Mouse (Mus musculus) liver, postnatal 0 days (tissue): ENCODE data around the gene Mlf2. TPM values are rescaled to one million over a fixed set of nuclear protein-coding genes. Genes with fewer than 3 reads are reported as not detected.

Experiments
- ATAC-seq: fragments of 200-750 bp; cut with Nextera tagmentation; 2 replicates; pipeline ENCODE4 v1.8.0; 2017; ENCODE audit warnings: mild to moderate bottlenecking, moderate library complexity
- DNase-seq: peaks from one replicate; pipeline ENCODE4 v3.0.0-alpha.2; 2016
- H3K27ac ChIP-seq: fragments of 300-500 bp; sonication (generic); 2 replicates; pipeline ENCODE4 v1.5.1; 2014; ENCODE audit warnings: antibody characterized with exemption, moderate library complexity, mild to moderate bottlenecking, low read depth
- H3K27me3 ChIP-seq: fragments of 300-500 bp; sonication (generic); 2 replicates; pipeline ENCODE4 v1.6.1; 2014; ENCODE audit warnings: low read length, control low read depth, mixed read lengths; ENCODE audit not compliant: insufficient read depth
- H3K36me3 ChIP-seq: fragments of 300-500 bp; sonication (generic); replicated peaks from 2 replicates; pipeline ENCODE4 v1.6.1; 2014; ENCODE audit warnings: mild to moderate bottlenecking, control low read depth, low read length, moderate library complexity, mixed read lengths; ENCODE audit not compliant: insufficient read depth
- H3K4me1 ChIP-seq: fragments of 300-500 bp; sonication (generic); 2 replicates; pipeline ENCODE4 v1.6.1; 2014; ENCODE audit warnings: antibody characterized with exemption, mild to moderate bottlenecking, control low read depth; ENCODE audit not compliant: insufficient read depth
- H3K4me2 ChIP-seq: fragments of 300-500 bp; sonication (generic); 2 replicates; pipeline ENCODE4 v1.6.1; 2014; ENCODE audit warnings: low read depth, mild to moderate bottlenecking, low read length, moderate library complexity, mixed read lengths
- H3K4me3 ChIP-seq: fragments of 300-500 bp; sonication (generic); 2 replicates; pipeline ENCODE4 v1.5.1; 2014; ENCODE audit warnings: low read depth, low read length
- H3K9ac ChIP-seq: fragments of 300-500 bp; sonication (generic); replicated peaks from 2 replicates; pipeline ENCODE4 v1.6.1; 2014; ENCODE audit warnings: mild to moderate bottlenecking, moderate library complexity
- H3K9me3 ChIP-seq: fragments of 300-500 bp; sonication (generic); 2 replicates; pipeline ENCODE4 v1.6.1; 2016; ENCODE audit warnings: mild to moderate bottlenecking, control low read depth, low read length, mixed read lengths
- CTCF ChIP-seq: sonication (generic); IDR thresholded peaks from 2 replicates; pipeline ENCODE4 v1.5.1; 2016; ENCODE audit warnings: antibody characterized with exemption, low read depth
- EP300 ChIP-seq: IDR thresholded peaks from 2 replicates; pipeline ENCODE4 v1.6.1; 2016; ENCODE audit warnings: antibody characterized with exemption, low read depth, mild to moderate bottlenecking
- WGBS: fragments of 180-500 bp; shearing (Covaris S2); extraction: QIAGEN DNeasy Blood & Tissue Kit; methylation state at CpG from one replicate; pipeline ENCODE4 v1.1.7; 2014; ENCODE audit not compliant: insufficient replicate concordance; 5-methylcytosine and 5-hydroxymethylcytosine counted together
- polyA plus RNA-seq: library from polyadenylated mRNA; unstranded; fragments of >200 nt; fragmentation: Nextera tagmentation; extraction: Ambion mirVana; gene quantifications from 2 replicates; pipeline ENCODE4 v1.2.1, GENCODE M21; 2015

The Mlf2 gene
- polyA plus RNA-seq, 1 experiment from 2014 or later: 119 TPM

DNA sequence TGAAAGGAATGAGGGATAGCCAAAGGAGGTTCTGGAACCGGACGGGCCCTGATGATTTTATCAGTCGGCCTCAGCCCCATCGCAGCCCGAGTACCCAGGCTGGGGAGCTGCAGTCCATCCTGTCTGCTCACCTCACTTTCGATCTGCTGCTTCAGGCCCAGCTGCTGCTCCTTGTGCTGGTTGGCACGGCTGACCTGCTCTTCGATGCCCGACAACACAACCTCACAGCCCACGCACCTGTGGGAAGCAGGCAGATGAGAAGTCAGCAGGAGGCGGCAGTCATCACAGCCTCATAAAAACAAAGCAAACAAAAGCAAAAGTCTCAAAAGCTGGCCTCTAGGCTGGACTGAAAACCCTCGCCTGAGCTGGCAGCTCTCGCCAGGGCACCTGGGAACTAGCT, 28.8 kb downstream of the Mlf2 start:
- Histone ChIP-seq H3K4me2 (no peak overlapping the region), H3K9me3 (no peaks in the 10 kb centered on the region), H3K36me3 (peaks cover 40% of the 10 kb centered on the region), H3K4me3 (no peak overlapping the region), H3K27ac (no peak overlapping the region), H3K4me1 (peaks cover 8% of the 10 kb centered on the region), H3K27me3 (no peaks in the 10 kb centered on the region), H3K9ac (no peak overlapping the region)
- TF ChIP-seq EP300 (no peak), CTCF (no peak)
- DNase-seq: no peak
- no peak for ATAC-seq
- 90% methylated on average over 13 of the region's 13 CpGs for WGBS

DNA sequence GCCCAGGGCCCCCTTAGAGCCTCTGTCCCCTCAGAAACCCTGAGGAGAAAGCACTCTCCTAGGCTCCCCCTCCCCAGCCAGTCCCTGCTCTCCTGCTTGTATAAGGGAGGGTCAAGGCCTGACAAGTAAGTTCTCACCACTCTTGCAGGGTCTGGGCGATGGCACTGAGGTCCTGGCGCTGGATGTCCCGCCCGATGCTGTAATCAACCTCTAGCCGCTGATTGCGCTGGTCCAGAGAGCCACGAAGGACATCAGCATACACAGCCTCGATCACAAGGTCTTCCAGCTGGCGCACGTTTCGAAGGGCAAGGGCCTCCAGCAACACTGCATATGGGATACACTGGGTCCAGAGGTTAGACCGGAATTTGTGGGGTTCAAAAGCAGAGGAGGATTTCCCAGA, 29.8 kb downstream of the Mlf2 start:
- Histone ChIP-seq H3K9ac (no peak overlapping the region), H3K36me3 (peaks cover 39% of the 10 kb centered on the region), H3K27me3 (no peaks in the 10 kb centered on the region), H3K9me3 (no peaks in the 10 kb centered on the region), H3K4me1 (peaks cover 13% of the 10 kb centered on the region), H3K4me3 (no peak overlapping the region), H3K4me2 (no peak overlapping the region), H3K27ac (no peak overlapping the region)
- TF ChIP-seq CTCF (no peak), EP300 (no peak)
- DNase-seq: no peak
- 86% methylated on average over 12 of the region's 12 CpGs for WGBS
- no peak for ATAC-seq

DNA sequence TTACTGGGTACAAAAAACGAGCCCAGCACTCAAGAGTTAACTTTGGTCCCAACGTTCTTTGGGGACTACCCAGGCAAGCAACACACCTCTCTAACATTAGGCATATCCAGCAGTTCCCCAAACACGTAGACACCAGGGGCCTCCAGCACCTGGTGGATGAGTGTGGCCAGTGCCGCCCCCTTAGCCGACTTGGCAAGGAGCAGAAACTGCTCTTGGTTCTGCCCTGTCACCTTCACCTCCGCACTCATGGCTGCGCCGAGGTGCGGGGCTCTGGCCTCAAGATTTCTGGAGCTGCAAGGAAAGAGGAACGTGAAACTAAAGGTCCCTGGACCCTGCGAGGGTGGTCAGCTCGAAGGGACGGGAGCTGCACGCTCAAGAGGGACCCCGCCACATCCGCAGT, 33.5 kb downstream of the Mlf2 start:
- Histone ChIP-seq H3K9me3 (no peaks in the 10 kb centered on the region), H3K4me1 (peaks cover 20% of the 10 kb centered on the region), H3K36me3 (peaks cover 27% of the 10 kb centered on the region), H3K9ac (peak overlapping the region; percentile 76), H3K4me2 (peak overlapping the region; percentile 79), H3K4me3 (peak overlapping the region; percentile 80), H3K27me3 (no peaks in the 10 kb centered on the region), H3K27ac (peak overlapping the region; percentile 90)
- TF ChIP-seq CTCF (no peak), EP300 (no peak)
- DNase-seq (no peak), ATAC-seq (peak; percentile 7; the same call in 1 of the 2 replicates)
- 20% methylated on average over 16 of the region's 16 CpGs for WGBS

DNA sequence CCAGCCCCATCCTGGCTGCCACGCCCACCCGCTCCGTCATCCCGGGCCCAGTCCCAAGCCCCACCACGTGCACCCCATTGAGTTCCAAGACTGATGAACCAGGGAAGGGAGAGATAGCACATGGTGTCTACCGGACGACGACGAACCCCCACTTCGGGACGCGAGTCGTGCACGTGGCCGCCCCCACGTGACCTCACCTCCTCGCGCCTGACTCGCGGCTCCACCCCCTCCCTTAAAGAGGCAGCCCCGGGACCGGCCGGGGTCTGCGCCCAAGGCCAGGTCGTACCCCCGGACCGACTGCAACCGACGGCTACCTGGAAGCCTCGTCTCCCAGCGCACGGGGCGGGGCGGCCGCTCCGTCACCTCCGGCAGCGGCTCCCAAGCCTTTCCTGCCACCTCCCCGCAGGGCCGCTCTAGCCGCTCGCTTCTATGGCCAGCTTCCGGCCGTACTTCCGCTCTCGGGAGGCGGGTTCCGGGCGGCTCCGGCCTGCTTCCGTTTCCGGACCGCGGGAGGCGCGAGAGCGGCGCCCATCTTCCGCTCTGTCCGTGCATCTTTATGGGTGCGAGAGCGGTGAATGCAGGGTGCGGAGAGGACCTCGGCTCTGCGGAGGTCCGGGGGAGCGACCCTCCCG, 34.0 kb downstream of the Mlf2 start, which contains the start of gene Cops7a:
TSS of gene Cops7a (minus strand) at position 451 of the 632 bp plus-strand sequence.
- peak within 1 kb of the TSS; percentile 79 for H3K4me2 ChIP-seq
- no peaks in the 10 kb centered on the region for H3K27me3 ChIP-seq
- peak within 1 kb of the TSS; percentile 90 for H3K27ac ChIP-seq
- H3K4me1 ChIP-seq: peaks cover 20% of the 10 kb centered on the region
- H3K4me3 ChIP-seq: peak within 1 kb of the TSS; percentile 80
- DNase-seq (peak; percentile 97), ATAC-seq (peak; percentile 96)
- H3K9ac ChIP-seq: peak within 1 kb of the TSS; percentile 76
- TF ChIP-seq CTCF (no peak; the same call in 1 of the 2 replicates), EP300 (peak; percentile 65; the same call in 1 of the 2 replicates)
- no peaks in the 10 kb centered on the region for H3K9me3 ChIP-seq
- peaks cover 22% of the 10 kb centered on the region for H3K36me3 ChIP-seq
- under 1% methylated on average over 55 of the region's 68 CpGs for WGBS

DNA sequence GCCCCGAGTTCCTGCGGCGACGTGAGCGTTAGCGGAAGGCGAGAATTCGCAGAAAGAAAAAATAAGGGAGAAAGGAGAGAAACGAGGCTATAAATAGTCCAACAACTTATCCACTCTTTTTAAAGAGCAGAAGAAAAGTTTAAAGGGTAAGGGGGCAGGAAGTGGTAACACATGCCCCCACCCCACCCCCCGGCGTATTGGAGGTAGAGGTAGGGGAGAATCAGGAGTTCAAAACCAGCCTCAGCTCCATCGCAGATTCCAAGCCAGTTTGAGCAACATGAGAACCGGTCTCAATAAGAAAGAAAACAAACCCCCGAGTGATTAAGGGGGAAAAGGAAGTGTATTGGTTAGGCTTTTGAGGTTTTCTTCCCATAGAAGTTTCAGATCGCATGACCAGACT, 34.6 kb downstream of the Mlf2 start:
- Histone ChIP-seq H3K27ac (peak overlapping the region; percentile 90), H3K4me1 (peaks cover 20% of the 10 kb centered on the region), H3K4me2 (peak overlapping the region; percentile 79), H3K36me3 (peaks cover 17% of the 10 kb centered on the region), H3K27me3 (no peaks in the 10 kb centered on the region), H3K9me3 (no peaks in the 10 kb centered on the region), H3K9ac (peak overlapping the region; percentile 76), H3K4me3 (peak overlapping the region; percentile 80)
- TF ChIP-seq EP300 (no peak), CTCF (no peak)
- no peak for DNase-seq
- WGBS: 5% methylated on average over 15 of the region's 15 CpGs
- ATAC-seq: no peak

DNA sequence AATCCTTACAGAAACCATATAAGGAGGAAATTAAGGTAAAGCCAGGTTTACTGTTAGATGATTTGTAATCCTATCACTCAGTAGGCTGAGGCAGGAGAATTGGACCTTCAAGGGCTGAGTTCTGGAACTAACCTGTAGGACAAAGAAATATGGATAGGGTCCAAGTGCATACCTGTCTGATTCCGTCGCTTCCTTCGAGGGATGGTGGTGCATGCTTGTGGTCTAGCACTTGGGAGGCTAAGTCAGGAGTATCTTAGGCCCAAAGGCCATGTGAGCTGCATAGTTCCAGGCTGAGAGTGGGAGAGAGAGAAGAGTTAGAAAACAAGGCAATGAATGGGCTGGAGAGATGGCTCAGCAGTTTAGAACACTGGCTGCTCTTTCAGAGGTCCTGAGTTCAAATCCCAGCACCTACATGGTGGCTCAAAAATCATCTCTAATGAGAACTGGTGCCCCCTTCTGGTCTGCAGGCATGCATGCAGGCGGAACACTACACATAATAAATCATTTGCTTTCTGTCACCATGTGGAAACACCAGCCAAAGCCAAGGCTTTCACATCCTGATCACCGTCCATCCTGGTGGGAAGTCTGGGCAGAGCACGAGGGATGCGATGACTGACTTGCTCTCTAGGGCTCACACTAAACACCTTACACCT, 35.4 kb downstream of the Mlf2 start:
- DNase-seq: no peak

More for the DNA sequence above, 35.4 kb downstream of the Mlf2 start:
- H3K36me3 ChIP-seq: peaks cover 9% of the 10 kb centered on the region
- peaks cover 20% of the 10 kb centered on the region for H3K4me1 ChIP-seq
- no peaks in the 10 kb centered on the region for H3K9me3 ChIP-seq
- TF ChIP-seq CTCF (peak; percentile 48), EP300 (no peak)
- WGBS: 97% methylated on average over 7 of the region's 7 CpGs
- H3K4me3 ChIP-seq: peak overlapping the region; percentile 80
- no peak for ATAC-seq
- H3K27me3 ChIP-seq: no peaks in the 10 kb centered on the region
- H3K27ac ChIP-seq: no peak overlapping the region
- peak overlapping the region; percentile 79 for H3K4me2 ChIP-seq
- H3K9ac ChIP-seq: peak overlapping the region; percentile 76; the same call in 1 of the 2 replicates
